Mouse (Mus musculus) heart, embryonic 14.5 days (tissue): ENCODE measurements at regions not wholly inside any gene's neighbourhood (a gene's known extent, or its start where the extent isn't known, plus 50 kb on each side); places are given as distances from the start of the nearest gene placed in this dataset.

Source experiments
- ATAC-seq: fragments of 200-750 bp; cut with Nextera tagmentation; 2 replicates; pipeline ENCODE4 v1.8.0; 2017; ENCODE audit warnings: low read depth, moderate TSS enrichment; ENCODE audit not compliant: insufficient number of reproducible peaks, insufficient read depth, low FRiP score
- H3K27ac ChIP-seq, 2 experiments: fragments of 200-500 bp in 1 of 2; fragments of 300-500 bp in 1 of 2; sonication (generic) in 1 of 2; replicated peaks in 1 of 2; 2 replicates each; pipeline ENCODE4 v1.5.1; 2012 to 2014; ENCODE audit warnings: low read depth in 2 of 2, low read length in 2 of 2, control low read depth in 1 of 2, mild to moderate bottlenecking in 1 of 2, mixed read lengths in 1 of 2; ENCODE audit not compliant: control insufficient read depth in 1 of 2, insufficient read depth in 1 of 2
- H3K27me3 ChIP-seq: fragments of 300-500 bp; sonication (generic); 2 replicates; pipeline ENCODE4 v1.6.1; 2014; ENCODE audit warnings: mild to moderate bottlenecking, low read length, control low read depth; ENCODE audit not compliant: control insufficient read depth, insufficient read depth
- H3K36me3 ChIP-seq: fragments of 300-500 bp; sonication (generic); 2 replicates; pipeline ENCODE4 v1.6.1; 2014; ENCODE audit warnings: mild to moderate bottlenecking, control low read depth, low read length, mixed read lengths; ENCODE audit not compliant: control insufficient read depth, insufficient read depth
- H3K4me1 ChIP-seq, 2 experiments: fragments of 200-500 bp in 1 of 2; fragments of 300-500 bp in 1 of 2; sonication (generic) in 1 of 2; 2 replicates each; pipeline ENCODE4 v1.6.1; 2012 to 2014; ENCODE audit warnings: low read length in 2 of 2, control low read depth in 1 of 2, mixed read lengths in 1 of 2; ENCODE audit not compliant: control insufficient read depth in 2 of 2, insufficient read depth in 2 of 2
- H3K4me2 ChIP-seq: fragments of 300-500 bp; sonication (generic); 2 replicates; pipeline ENCODE4 v1.6.1; 2014; ENCODE audit warnings: mild to moderate bottlenecking, low read length
- H3K4me3 ChIP-seq, 2 experiments: fragments of 200-500 bp in 1 of 2; fragments of 300-500 bp in 1 of 2; sonication (generic) in 1 of 2; 2 replicates each; pipeline ENCODE4 v1.5.1; 2012 to 2014; ENCODE audit warnings: low read length in 2 of 2, mild to moderate bottlenecking in 2 of 2, control low read depth in 1 of 2, low read depth in 1 of 2, moderate library complexity in 1 of 2; ENCODE audit not compliant: control insufficient read depth in 1 of 2, insufficient read depth in 1 of 2
- H3K9ac ChIP-seq: fragments of 300-500 bp; sonication (generic); 2 replicates; pipeline ENCODE4 v1.6.1; 2014; ENCODE audit warnings: mild to moderate bottlenecking, low read length
- H3K9me3 ChIP-seq: fragments of 300-500 bp; sonication (generic); 2 replicates; pipeline ENCODE4 v1.6.1; 2016; ENCODE audit warnings: low read length, control low read depth; ENCODE audit not compliant: control insufficient read depth
- WGBS: fragments of 180-500 bp; shearing (Covaris S2); extraction: QIAGEN DNeasy Blood & Tissue Kit; methylation state at CpG from one replicate; pipeline ENCODE4 v1.1.7; 2014; 5-methylcytosine and 5-hydroxymethylcytosine counted together

- Histone ChIP-seq H3K27me3 (no peaks in the 10 kb centered on the region), H3K36me3 (no peaks in the 10 kb centered on the region), H3K9ac (no peak overlapping the region), H3K4me3 (no peak overlapping the region), H3K27ac (no peak overlapping the region), H3K4me2 (no peak overlapping the region), H3K9me3 (no peaks in the 10 kb centered on the region), H3K4me1 (peaks cover 0 to 3% of the 10 kb centered on the region in 2 experiments; a peak in 2 of 4 replicates)
- WGBS = 60% methylated on average over 2 of the region's 2 CpGs
- no peak for ATAC-seq
Observed at GRCm38 (mm10) chr1:71760342-71760741, 107.3 kb upstream of the Fn1 start.

- no peak for ATAC-seq
- H3K9ac ChIP-seq = no peak overlapping the region
- H3K9me3 ChIP-seq = no peaks in the 10 kb centered on the region; the same call in 1 of the 2 replicates
- no peaks in the 10 kb centered on the region for H3K27me3 ChIP-seq
- peaks cover 0 to 4% of the 10 kb centered on the region in 2 experiments; a peak in 1 of 4 replicates for H3K4me1 ChIP-seq
- no peak overlapping the region for H3K27ac ChIP-seq
- H3K36me3 ChIP-seq = no peaks in the 10 kb centered on the region
- no peak overlapping the region for H3K4me2 ChIP-seq
- no peak overlapping the region for H3K4me3 ChIP-seq
- WGBS = 70% methylated on average over 5 of the region's 5 CpGs
Observed at GRCm38 (mm10) chr1:71757236-71757635, 104.2 kb upstream of the Fn1 start.

- no peak overlapping the region for H3K4me2 ChIP-seq
- H3K27ac ChIP-seq = no peak overlapping the region
- no peak overlapping the region for H3K9ac ChIP-seq
- no peak overlapping the region for H3K4me3 ChIP-seq
- H3K9me3 ChIP-seq = no peaks in the 10 kb centered on the region; the same call in 1 of the 2 replicates
- WGBS = 40% methylated on average over 2 of the region's 2 CpGs
- no peaks in the 10 kb centered on the region for H3K36me3 ChIP-seq
- no peak for ATAC-seq
- H3K4me1 ChIP-seq = peaks cover 0 to 4% of the 10 kb centered on the region in 2 experiments; a peak in 1 of 4 replicates
- H3K27me3 ChIP-seq = no peaks in the 10 kb centered on the region
Observed at GRCm38 (mm10) chr1:71756159-71756558, 103.2 kb upstream of the Fn1 start.

- no peak for ATAC-seq
- 28% methylated on average over 9 of the region's 9 CpGs for WGBS
- no peak overlapping the region for H3K27ac ChIP-seq
Observed at GRCm38 (mm10) chr1:71755435-71755834, 102.4 kb upstream of the Fn1 start.

GRCm38 (mm10) chr1:71752351-71752750, 99.4 kb upstream of the Fn1 start:
- 78% methylated on average over 1 of the region's 1 CpGs for WGBS
- no peak overlapping the region for H3K9ac ChIP-seq
- no peaks in the 10 kb centered on the region; the same call in 1 of the 2 replicates for H3K9me3 ChIP-seq
- no peak for ATAC-seq
- no peak overlapping the region for H3K4me2 ChIP-seq
- peaks cover 0 to 4% of the 10 kb centered on the region in 2 experiments; a peak in 1 of 4 replicates for H3K4me1 ChIP-seq
- no peak overlapping the region for H3K4me3 ChIP-seq
- no peak overlapping the region for H3K27ac ChIP-seq
- H3K27me3 ChIP-seq = no peaks in the 10 kb centered on the region
- H3K36me3 ChIP-seq = no peaks in the 10 kb centered on the region

More at GRCm38 (mm10) chr1:71755435-71755834, 102.4 kb upstream of the Fn1 start:
- no peak overlapping the region for H3K9ac ChIP-seq
- H3K4me3 ChIP-seq = no peak overlapping the region
- no peaks in the 10 kb centered on the region for H3K36me3 ChIP-seq
- no peaks in the 10 kb centered on the region for H3K27me3 ChIP-seq
- H3K4me1 ChIP-seq = peaks cover 0 to 4% of the 10 kb centered on the region in 2 experiments; a peak in 1 of 4 replicates
- H3K4me2 ChIP-seq = no peak overlapping the region
- no peaks in the 10 kb centered on the region; the same call in 1 of the 2 replicates for H3K9me3 ChIP-seq

GRCm38 (mm10) chr1:71751601-71752000, 98.6 kb upstream of the Fn1 start:
- Histone ChIP-seq H3K4me1 (peaks cover 0 to 4% of the 10 kb centered on the region in 2 experiments; a peak in 1 of 4 replicates), H3K27ac (no peak overlapping the region), H3K4me2 (no peak overlapping the region), H3K9me3 (no peaks in the 10 kb centered on the region; the same call in 1 of the 2 replicates), H3K36me3 (no peaks in the 10 kb centered on the region), H3K27me3 (no peaks in the 10 kb centered on the region), H3K4me3 (no peak overlapping the region), H3K9ac (no peak overlapping the region)
- 73% methylated on average over 1 of the region's 1 CpGs for WGBS
- ATAC-seq = no peak

GRCm38 (mm10) chr1:71735606-71736005, 82.6 kb upstream of the Fn1 start:
- 69% methylated on average over 3 of the region's 3 CpGs for WGBS
- H3K9ac ChIP-seq = no peak overlapping the region
- no peaks in the 10 kb centered on the region for H3K9me3 ChIP-seq
- no peak overlapping the region for H3K4me3 ChIP-seq
- H3K36me3 ChIP-seq = no peaks in the 10 kb centered on the region
- no peak overlapping the region for H3K27ac ChIP-seq
- no peak for ATAC-seq
- no peaks in the 10 kb centered on the region for H3K4me1 ChIP-seq
- H3K27me3 ChIP-seq = no peaks in the 10 kb centered on the region
- no peak overlapping the region for H3K4me2 ChIP-seq

- no peak overlapping the region for H3K27ac ChIP-seq
- no peak overlapping the region for H3K4me2 ChIP-seq
- H3K4me1 ChIP-seq = no peaks in the 10 kb centered on the region; a peak in 1 of 4 replicates
- no peak overlapping the region for H3K4me3 ChIP-seq
- H3K27me3 ChIP-seq = no peaks in the 10 kb centered on the region
- no peaks in the 10 kb centered on the region for H3K36me3 ChIP-seq
- no peak overlapping the region for H3K9ac ChIP-seq
- no peak for ATAC-seq
- H3K9me3 ChIP-seq = no peaks in the 10 kb centered on the region
Observed at GRCm38 (mm10) chr1:71731623-71732022, 78.6 kb upstream of the Fn1 start.
